Mouse (Mus musculus) c-Kit-positive CD71-negative TER-119-negative erythroid progenitor cells, embryonic 14.5 days (primary cell): ENCODE data around the gene Exosc2.
"Not testable (repeated sequence)": the region's sequence is repeated elsewhere in the genome, so short reads cannot be mapped to it uniquely, and the experiment has no call there.

Source experiments
- DNase-seq: peaks from one replicate; pipeline ENCODE4 v3.0.0-alpha.2; 2013; ENCODE audit warnings: low read depth

Gene Exosc2

GRCm38 (mm10) chr2:31667332-31667731 lies 3.2 kb upstream of the Exosc2 start:
- peak; percentile 24 for DNase-seq

- DNase-seq = no peak
Observed at GRCm38 (mm10) chr2:31678641-31679040, 8.1 kb downstream of the Exosc2 start.

GRCm38 (mm10) chr2:31681051-31681707 lies 10.7 kb downstream of the Exosc2 start:
- not testable (repeated sequence) for DNase-seq

- no peak for DNase-seq
Observed at GRCm38 (mm10) chr2:31681731-31682235, 11.3 kb downstream of the Exosc2 start.

- DNase-seq = peak; percentile 56
Observed at GRCm38 (mm10) chr2:31683666-31684065, 13.2 kb downstream of the Exosc2 start.

- peak; percentile 88 for DNase-seq
Observed at GRCm38 (mm10) chr2:31688074-31688925, 17.8 kb downstream of the Exosc2 start, which contains the start of gene Abl1. Gene Abl1 (plus strand): TSS chr2:31688376.

- DNase-seq = peak; percentile 29
Observed at GRCm38 (mm10) chr2:31689045-31689444, 18.5 kb downstream of the Exosc2 start.

GRCm38 (mm10) chr2:31690063-31690462 lies 19.5 kb downstream of the Exosc2 start:
- DNase-seq = no peak

GRCm38 (mm10) chr2:31698209-31698608 lies 27.7 kb downstream of the Exosc2 start:
- no peak for DNase-seq

GRCm38 (mm10) chr2:31700545-31701446 lies 30.3 kb downstream of the Exosc2 start:
- no peak for DNase-seq

- no peak for DNase-seq
Observed at GRCm38 (mm10) chr2:31703226-31703625, 32.7 kb downstream of the Exosc2 start.

- no peak for DNase-seq
Observed at GRCm38 (mm10) chr2:31705914-31706313, 35.4 kb downstream of the Exosc2 start.

GRCm38 (mm10) chr2:31706531-31706930 lies 36.0 kb downstream of the Exosc2 start:
- no peak for DNase-seq

- DNase-seq = no peak
Observed at GRCm38 (mm10) chr2:31712716-31713115, 42.2 kb downstream of the Exosc2 start.

GRCm38 (mm10) chr2:31713813-31714212 lies 43.3 kb downstream of the Exosc2 start:
- no peak for DNase-seq

GRCm38 (mm10) chr2:31714780-31715179 lies 44.3 kb downstream of the Exosc2 start:
- no peak for DNase-seq

GRCm38 (mm10) chr2:31715985-31716384 lies 45.5 kb downstream of the Exosc2 start:
- DNase-seq = no peak

GRCm38 (mm10) chr2:31719202-31719880 lies 48.8 kb downstream of the Exosc2 start:
- no peak for DNase-seq

- DNase-seq = no peak
Observed at GRCm38 (mm10) chr2:31719944-31720343, 49.4 kb downstream of the Exosc2 start.

GRCm38 (mm10) chr2:31720783-31721182 lies 50.3 kb downstream of the Exosc2 start:
- no peak for DNase-seq

GRCm38 (mm10) chr2:31724730-31725490 lies 54.4 kb downstream of the Exosc2 start:
- DNase-seq = no peak
